Mouse (Mus musculus): ENCODE measurements around the gene Kcnip1. TPM values are rescaled to one million over a fixed set of nuclear protein-coding genes. Genes with fewer than 3 reads are reported as not detected.

Kcnip1 gene
- polyA plus RNA-seq, 1 experiment, result not detected

DNA sequence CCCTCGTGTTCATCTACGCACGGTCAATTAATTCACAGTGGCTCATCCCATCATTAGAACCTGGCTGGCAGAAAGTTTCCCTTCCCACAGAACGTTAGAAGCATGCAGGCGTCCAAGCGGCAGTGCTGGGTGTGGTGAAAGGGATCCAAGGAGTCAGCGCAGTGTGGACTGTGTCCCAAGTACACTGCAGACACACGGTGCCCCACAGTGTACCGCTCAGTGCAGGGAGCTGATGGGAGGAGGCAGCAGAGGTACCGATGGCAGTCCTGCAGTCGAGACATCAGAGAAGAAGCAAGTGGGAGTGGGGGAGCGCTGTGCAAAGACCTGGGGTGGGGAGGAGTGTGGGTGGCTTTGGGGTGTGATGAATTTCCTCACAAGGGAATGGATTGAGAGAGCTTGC is 78.7 kb downstream of the Kcnip1 start:
- DNase-seq (ENCODE audit: low read depth in 1 of 2, low spot score in 2 of 2), result no peak
- Histone ChIP-seq H3K27me3 (ENCODE audit: control insufficient read depth, insufficient read depth, low read length) (no peaks in the 10 kb centered on the region), H3K27ac (ENCODE audit: insufficient read depth, low read length) (no peak overlapping the region), H3K36me3 (ENCODE audit: control insufficient read depth, insufficient read depth, low read length) (no peaks in the 10 kb centered on the region), H3K4me1 (ENCODE audit: control insufficient read depth, insufficient read depth, insufficient read length) (no peaks in the 10 kb centered on the region), H3K4me3 (ENCODE audit: extremely low read depth, insufficient read depth, insufficient read length) (no peak overlapping the region)
- WGBS, result 86% methylated on average over 12 of the region's 12 CpGs
- TF ChIP-seq POLR2A (IDR thresholded peaks at IDR 0.05; ENCODE audit: low read depth, low read length) (no peak), CTCF (IDR thresholded peaks at IDR 0.05; ENCODE audit: extremely low read depth, insufficient read depth, insufficient read length, insufficient replicate concordance) (no peak)

DNA sequence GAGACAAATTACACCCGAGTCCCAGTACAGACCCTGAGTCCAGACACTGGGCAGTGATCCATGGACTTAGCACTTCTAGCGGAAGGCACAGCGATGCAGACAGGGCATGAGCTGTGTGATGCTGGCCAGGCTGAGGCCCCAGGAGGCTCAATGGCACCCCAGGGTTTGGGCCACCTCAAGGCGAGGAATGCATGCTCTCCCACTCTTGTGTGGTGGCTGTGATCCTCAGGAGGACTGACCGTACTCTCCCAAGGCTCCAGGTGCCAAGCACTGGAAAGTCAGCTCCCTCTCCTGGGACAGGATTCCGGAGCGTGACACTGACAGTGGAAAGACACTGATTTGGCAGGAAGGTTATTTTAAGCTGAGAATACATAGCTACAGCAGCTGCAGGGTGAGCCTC is 79.9 kb downstream of the Kcnip1 start:
- Histone ChIP-seq H3K4me1 (ENCODE audit: control insufficient read depth, insufficient read depth, insufficient read length) (no peaks in the 10 kb centered on the region), H3K27ac (ENCODE audit: insufficient read depth, low read length) (no peak overlapping the region), H3K27me3 (ENCODE audit: control insufficient read depth, insufficient read depth, low read length) (no peaks in the 10 kb centered on the region), H3K36me3 (ENCODE audit: control insufficient read depth, insufficient read depth, low read length) (no peaks in the 10 kb centered on the region), H3K4me3 (ENCODE audit: extremely low read depth, insufficient read depth, insufficient read length) (no peak overlapping the region)
- 91% methylated on average over 7 of the region's 7 CpGs for WGBS
- TF ChIP-seq CTCF (IDR thresholded peaks at IDR 0.05; ENCODE audit: extremely low read depth, insufficient read depth, insufficient read length, insufficient replicate concordance) (no peak), POLR2A (IDR thresholded peaks at IDR 0.05; ENCODE audit: low read depth, low read length) (no peak)
- no peak for DNase-seq (ENCODE audit: low read depth in 1 of 2, low spot score in 2 of 2)

DNA sequence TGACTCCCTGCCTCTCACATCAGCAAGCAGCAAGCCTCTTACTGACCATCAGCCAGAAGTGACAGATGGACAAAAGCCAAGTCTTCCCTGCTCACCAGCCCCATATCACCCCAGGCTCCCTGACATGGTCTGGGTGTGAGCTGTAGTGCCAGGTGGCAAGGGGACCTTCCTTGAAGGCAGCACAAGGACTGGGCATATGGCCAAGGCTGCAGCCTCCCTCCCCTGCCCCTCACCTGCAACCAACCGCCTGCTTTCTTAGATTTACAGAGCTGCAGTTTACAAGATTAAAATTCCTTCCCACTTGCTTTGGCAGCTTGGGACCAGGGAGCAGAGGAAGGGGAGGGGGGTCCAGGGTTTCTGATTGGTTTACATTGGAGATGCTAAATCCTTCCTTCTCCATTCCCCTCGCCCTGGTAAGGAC is 80.8 kb downstream of the Kcnip1 start:
- no peaks in the 10 kb centered on the region for H3K36me3 ChIP-seq (ENCODE audit: control insufficient read depth, insufficient read depth, low read length)
- TF ChIP-seq POLR2A (IDR thresholded peaks at IDR 0.05; ENCODE audit: low read depth, low read length) (no peak), CTCF (IDR thresholded peaks at IDR 0.05; ENCODE audit: extremely low read depth, insufficient read depth, insufficient read length, insufficient replicate concordance) (no peak)
- no peak overlapping the region for H3K4me3 ChIP-seq (ENCODE audit: extremely low read depth, insufficient read depth, insufficient read length)
- no peaks in the 10 kb centered on the region for H3K27me3 ChIP-seq (ENCODE audit: control insufficient read depth, insufficient read depth, low read length)
- no peaks in the 10 kb centered on the region for H3K4me1 ChIP-seq (ENCODE audit: control insufficient read depth, insufficient read depth, insufficient read length)
- DNase-seq (ENCODE audit: low read depth in 1 of 2, low spot score in 2 of 2), result no peak
- 47% methylated on average over 2 of the region's 2 CpGs for WGBS
- H3K27ac ChIP-seq (ENCODE audit: insufficient read depth, low read length), result no peak overlapping the region

DNA sequence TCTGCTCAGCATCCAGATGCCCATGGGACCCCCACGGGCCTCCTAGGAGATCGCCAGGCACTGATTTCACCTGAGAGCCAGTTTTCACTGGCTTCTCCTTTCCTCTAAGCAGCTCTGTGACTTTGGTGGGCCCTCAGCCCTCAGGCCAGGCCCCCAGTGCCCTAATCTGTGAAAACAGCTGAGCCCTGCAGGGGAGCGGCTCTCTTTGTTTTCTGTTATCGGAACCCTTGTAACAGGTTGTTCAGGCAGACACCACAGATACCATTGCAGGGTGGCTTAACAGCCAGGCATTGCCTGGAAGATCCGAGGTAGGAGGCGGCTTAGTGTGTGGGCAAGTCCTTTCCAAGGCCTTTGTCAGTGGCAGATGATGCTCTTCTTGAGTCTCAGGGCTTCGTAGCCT is 82.0 kb downstream of the Kcnip1 start:
- no peak overlapping the region for H3K4me3 ChIP-seq (ENCODE audit: extremely low read depth, insufficient read depth, insufficient read length)
- TF ChIP-seq CTCF (IDR thresholded peaks at IDR 0.05; ENCODE audit: extremely low read depth, insufficient read depth, insufficient read length, insufficient replicate concordance), result no peak
- TF ChIP-seq POLR2A (IDR thresholded peaks at IDR 0.05; ENCODE audit: low read depth, low read length), result no peak
- no peaks in the 10 kb centered on the region for H3K36me3 ChIP-seq (ENCODE audit: control insufficient read depth, insufficient read depth, low read length)
- H3K27me3 ChIP-seq (ENCODE audit: control insufficient read depth, insufficient read depth, low read length), result no peaks in the 10 kb centered on the region
- H3K4me1 ChIP-seq (ENCODE audit: control insufficient read depth, insufficient read depth, insufficient read length), result no peaks in the 10 kb centered on the region
- H3K27ac ChIP-seq (ENCODE audit: insufficient read depth, low read length), result no peak overlapping the region
- DNase-seq (ENCODE audit: low read depth in 1 of 2, low spot score in 2 of 2), result no peak
- WGBS, result 78% methylated on average over 7 of the region's 7 CpGs

DNA sequence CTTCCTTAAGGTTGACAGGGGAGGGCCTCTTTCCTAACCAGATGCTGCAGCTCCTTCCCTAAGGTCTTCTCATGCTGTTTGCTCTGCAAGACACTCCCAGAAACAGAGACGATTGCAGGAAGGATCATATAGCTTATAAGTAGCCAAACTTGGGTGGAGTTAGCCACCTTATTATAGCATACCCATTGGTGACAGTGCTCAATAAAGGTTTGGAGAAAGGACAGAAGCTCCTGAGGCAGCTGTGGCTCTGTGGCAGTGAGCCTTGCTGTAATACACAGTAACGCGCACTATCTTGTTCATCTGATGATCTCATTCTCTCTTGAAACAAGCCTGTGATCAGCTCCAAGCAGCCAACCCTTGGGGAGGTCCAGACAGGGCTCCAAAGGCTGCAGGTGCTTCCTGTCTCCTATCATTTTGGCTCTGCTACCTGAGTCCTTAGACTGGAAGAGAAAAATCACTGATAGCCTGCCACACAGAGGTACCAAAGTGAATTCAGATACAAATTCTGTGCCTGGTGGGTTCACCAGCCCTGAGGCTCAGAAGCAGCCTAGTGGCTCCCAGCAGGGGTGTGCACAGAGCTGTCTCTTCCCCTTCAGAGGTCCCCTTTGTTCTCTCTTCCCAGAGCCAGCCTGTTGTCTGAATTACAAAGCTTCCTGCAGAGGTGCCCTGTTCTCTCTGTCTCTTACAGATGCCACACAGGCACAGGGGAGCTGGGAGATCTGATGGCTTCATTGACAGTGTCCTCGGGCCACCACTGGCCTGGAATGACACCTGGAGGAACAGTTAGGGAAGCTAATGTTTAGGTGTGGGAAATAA is 84.4 kb downstream of the Kcnip1 start:
- TF ChIP-seq POLR2A (IDR thresholded peaks at IDR 0.05; ENCODE audit: low read depth, low read length), result no peak
- TF ChIP-seq CTCF (IDR thresholded peaks at IDR 0.05; ENCODE audit: extremely low read depth, insufficient read depth, insufficient read length, insufficient replicate concordance), result no peak
- Histone ChIP-seq H3K4me3 (ENCODE audit: extremely low read depth, insufficient read depth, insufficient read length) (no peak overlapping the region), H3K27me3 (ENCODE audit: control insufficient read depth, insufficient read depth, low read length) (no peaks in the 10 kb centered on the region), H3K4me1 (ENCODE audit: control insufficient read depth, insufficient read depth, insufficient read length) (no peaks in the 10 kb centered on the region), H3K36me3 (ENCODE audit: control insufficient read depth, insufficient read depth, low read length) (no peaks in the 10 kb centered on the region), H3K27ac (ENCODE audit: insufficient read depth, low read length) (no peak overlapping the region)
- no peak for DNase-seq (ENCODE audit: low read depth in 1 of 2, low spot score in 2 of 2)
- WGBS, result 69% methylated on average over 4 of the region's 4 CpGs

DNA sequence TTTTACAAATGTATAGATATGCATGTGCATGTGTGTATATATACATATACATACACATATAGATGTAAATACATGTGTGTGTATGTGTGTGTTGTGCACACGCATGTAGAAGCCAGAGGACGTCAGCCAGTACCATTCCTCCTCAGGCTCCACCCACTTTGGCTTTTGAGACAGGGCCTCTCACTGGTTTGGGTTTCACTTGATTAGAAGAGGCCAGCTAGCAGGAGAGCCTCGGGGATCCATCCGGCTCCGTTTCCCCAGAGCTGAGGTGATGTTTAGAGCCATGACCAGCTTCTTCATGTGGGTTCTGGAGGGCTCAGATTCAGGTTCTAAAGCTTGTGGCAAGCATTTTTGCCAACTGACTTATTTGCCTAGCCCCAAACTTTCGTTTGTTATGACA is 89.5 kb downstream of the Kcnip1 start:
- H3K4me1 ChIP-seq (ENCODE audit: control insufficient read depth, insufficient read depth, insufficient read length), result no peaks in the 10 kb centered on the region
- no peaks in the 10 kb centered on the region for H3K27me3 ChIP-seq (ENCODE audit: control insufficient read depth, insufficient read depth, low read length)
- 79% methylated on average over 6 of the region's 6 CpGs for WGBS
- no peak for TF ChIP-seq POLR2A (IDR thresholded peaks at IDR 0.05; ENCODE audit: low read depth, low read length)
- no peak for TF ChIP-seq CTCF (IDR thresholded peaks at IDR 0.05; ENCODE audit: extremely low read depth, insufficient read depth, insufficient read length, insufficient replicate concordance)
- DNase-seq (ENCODE audit: low read depth in 1 of 2, low spot score in 2 of 2), result no peak
- H3K4me3 ChIP-seq (ENCODE audit: extremely low read depth, insufficient read depth, insufficient read length), result no peak overlapping the region
- H3K36me3 ChIP-seq (ENCODE audit: control insufficient read depth, insufficient read depth, low read length), result no peaks in the 10 kb centered on the region
- no peak overlapping the region for H3K27ac ChIP-seq (ENCODE audit: insufficient read depth, low read length)

DNA sequence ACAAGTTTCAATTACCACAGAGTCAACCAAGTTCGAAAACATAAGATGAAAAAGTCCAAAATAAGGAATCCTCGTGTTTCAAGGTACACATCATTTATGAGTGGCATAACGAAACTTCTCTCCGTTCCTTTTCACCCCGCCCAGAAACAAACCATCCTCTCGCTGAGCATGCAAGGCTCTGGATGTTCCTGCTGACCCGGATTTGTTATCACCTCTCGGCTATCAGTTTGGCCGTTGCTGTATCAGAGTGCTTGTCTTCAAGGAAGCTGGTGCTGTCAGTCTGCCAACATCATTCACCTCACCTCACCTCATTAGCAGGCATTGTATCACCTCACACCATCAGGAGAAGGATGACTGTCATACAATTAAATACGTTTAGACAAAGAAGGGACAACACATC is 90.6 kb downstream of the Kcnip1 start:
- no peak for TF ChIP-seq CTCF (IDR thresholded peaks at IDR 0.05; ENCODE audit: extremely low read depth, insufficient read depth, insufficient read length, insufficient replicate concordance)
- TF ChIP-seq POLR2A (IDR thresholded peaks at IDR 0.05; ENCODE audit: low read depth, low read length), result no peak
- H3K27ac ChIP-seq (ENCODE audit: insufficient read depth, low read length), result no peak overlapping the region
- H3K27me3 ChIP-seq (ENCODE audit: control insufficient read depth, insufficient read depth, low read length), result no peaks in the 10 kb centered on the region
- no peaks in the 10 kb centered on the region for H3K36me3 ChIP-seq (ENCODE audit: control insufficient read depth, insufficient read depth, low read length)
- no peak overlapping the region for H3K4me3 ChIP-seq (ENCODE audit: extremely low read depth, insufficient read depth, insufficient read length)
- 82% methylated on average over 10 of the region's 10 CpGs for WGBS
- DNase-seq (ENCODE audit: low read depth in 1 of 2, low spot score in 2 of 2), result no peak
- H3K4me1 ChIP-seq (ENCODE audit: control insufficient read depth, insufficient read depth, insufficient read length), result no peaks in the 10 kb centered on the region
